Mouse (Mus musculus) spleen, adult 2 months (tissue): ENCODE results near the gene Vps16.

ENCODE experiments used
- CTCF ChIP-seq: fragments of 200-500 bp; IDR thresholded peaks from 2 replicates; pipeline ENCODE4 v1.5.1; 2011; ENCODE audit warnings: mild to moderate bottlenecking, inconsistent platforms; ENCODE audit not compliant: insufficient read depth, insufficient read length, insufficient replicate concordance; ENCODE audit errors: extremely low read depth
- POLR2A ChIP-seq: fragments of 200-500 bp; IDR thresholded peaks from 2 replicates; pipeline ENCODE4 v1.6.1; 2011; ENCODE audit warnings: low read depth, low read length, inconsistent platforms

DNA sequence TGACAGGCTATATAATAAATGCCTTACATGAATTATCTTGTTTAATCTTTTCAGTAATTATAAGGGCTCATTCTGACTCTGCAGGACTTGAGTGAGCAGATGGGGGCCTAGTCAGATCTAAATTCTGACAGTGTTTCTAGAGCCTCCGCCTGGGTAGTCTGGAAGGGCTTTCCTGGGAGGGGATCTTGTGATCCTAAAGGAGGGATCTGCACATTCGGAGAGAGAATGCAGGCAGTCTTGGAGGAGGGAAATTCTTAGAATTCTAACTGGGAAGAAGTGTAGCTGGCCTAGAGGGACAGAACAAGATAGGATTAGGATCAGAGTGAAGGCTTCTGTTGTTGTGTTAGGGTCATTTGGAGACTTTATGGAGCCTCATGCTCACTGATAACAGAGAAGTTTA is 28.1 kb downstream of the Vps16 start:
- TF ChIP-seq CTCF (no peak), POLR2A (no peak)
